Mouse (Mus musculus) heart, adult 2 months (tissue): ENCODE measurements around the gene Bend5. TPM values are rescaled to one million over a fixed set of nuclear protein-coding genes. Genes with fewer than 3 reads are reported as not detected.

ENCODE experiments used
- DNase-seq, 2 experiments: peaks; one replicate each; pipeline ENCODE4 v3.0.0; 2021
- H3K27ac ChIP-seq: fragments of 200-600 bp; 2 replicates; pipeline ENCODE4 v1.8.1; 2022
- H3K27me3 ChIP-seq: fragments of 200-500 bp; 2 replicates; pipeline ENCODE4 v1.6.1; 2012; ENCODE audit warnings: mild to moderate bottlenecking, low read length, inconsistent platforms, mixed read lengths; ENCODE audit not compliant: control insufficient read depth, insufficient read depth
- H3K36me3 ChIP-seq: fragments of 200-500 bp; 2 replicates; pipeline ENCODE4 v1.6.1; 2012; ENCODE audit warnings: low read length, inconsistent platforms; ENCODE audit not compliant: control insufficient read depth, insufficient read depth
- H3K4me1 ChIP-seq: fragments of 200-500 bp; 2 replicates; pipeline ENCODE4 v1.6.1; 2011; ENCODE audit warnings: low read length; ENCODE audit not compliant: control insufficient read depth, insufficient read depth
- H3K4me3 ChIP-seq: fragments of 200-600 bp; 2 replicates; pipeline ENCODE4 v1.8.1; 2022
- H3K79me2 ChIP-seq: fragments of 200-500 bp; replicated peaks from 2 replicates; pipeline ENCODE4 v1.6.1; 2012; ENCODE audit warnings: mild to moderate bottlenecking, inconsistent platforms, low read length, moderate library complexity, mixed read lengths; ENCODE audit not compliant: control insufficient read depth, insufficient read depth
- H3K9ac ChIP-seq: fragments of 200-500 bp; 2 replicates; pipeline ENCODE4 v1.6.1; 2012; ENCODE audit warnings: low read depth, mild to moderate bottlenecking, control low read depth, inconsistent platforms, low read length, mixed read lengths
- CTCF ChIP-seq: fragments of 200-600 bp; IDR thresholded peaks from 2 replicates; pipeline ENCODE4 v1.8.1; 2022; ENCODE audit warnings: antibody characterized with exemption, mild to moderate bottlenecking, moderate library complexity
- EP300 ChIP-seq: fragments of 200-500 bp; IDR thresholded peaks from 2 replicates; pipeline ENCODE4 v1.6.1; 2011; ENCODE audit warnings: low read depth, low read length, control low read depth; ENCODE audit not compliant: insufficient read depth
- POLR2A ChIP-seq: fragments of 200-500 bp; IDR thresholded peaks from 2 replicates; pipeline ENCODE4 v1.6.1; 2011; ENCODE audit warnings: mild to moderate bottlenecking, low read depth, low read length, control low read depth; ENCODE audit not compliant: insufficient read depth
- WGBS: fragments of 180-500 bp; shearing (Covaris S2); methylation state at CpG from one replicate; pipeline ENCODE4 v1.1.7; 2018; 5-methylcytosine and 5-hydroxymethylcytosine counted together
- intact Hi-C: fragments of 180-260 bp; cut with DNase I; formaldehyde crosslinking; loops from one replicate; pipeline ENCODE4 v1.15.1; 2025
- polyA plus RNA-seq: library from polyadenylated mRNA; depleted of rRNA; stranded (reverse); fragments of >200 nt; gene quantifications from 2 replicates; pipeline ENCODE4 v1.2.3, GENCODE M21; 2012
- total RNA-seq, 2 experiments: library from RNA; stranded (reverse); gene quantifications; 2 replicates each; pipeline ENCODE4 v1.2.3; 2021

Bend5 gene
- total and polyA plus RNA-seq, 3 experiments: 3.8 to 8.1 (median 5.4) TPM

GRCm38 (mm10) chr4:111451283-111451918 is 36.6 kb downstream of the Bend5 start:
- H3K4me3 ChIP-seq: no peak overlapping the region
- no peaks in the 10 kb centered on the region for H3K27me3 ChIP-seq
- TF ChIP-seq CTCF (no peak), POLR2A (no peak), EP300 (no peak)

GRCm38 (mm10) chr4:111452192-111452591 is 37.4 kb downstream of the Bend5 start:
- Histone ChIP-seq H3K36me3 (no peaks in the 10 kb centered on the region), H3K27me3 (no peaks in the 10 kb centered on the region), H3K27ac (no peak overlapping the region), H3K4me1 (peaks cover 6% of the 10 kb centered on the region), H3K79me2 (no peaks in the 10 kb centered on the region), H3K4me3 (no peak overlapping the region), H3K9ac (no peak overlapping the region)
- intact Hi-C loops: no loop called here
- DNase-seq: no peak
- TF ChIP-seq POLR2A: no peak
- TF ChIP-seq CTCF: no peak
- TF ChIP-seq EP300: no peak
- WGBS: 94% methylated on average over 5 of the region's 5 CpGs

More at GRCm38 (mm10) chr4:111451283-111451918, 36.6 kb downstream of the Bend5 start:
- Histone ChIP-seq H3K36me3 (no peaks in the 10 kb centered on the region), H3K79me2 (no peaks in the 10 kb centered on the region), H3K4me1 (peaks cover 6% of the 10 kb centered on the region), H3K27ac (no peak overlapping the region), H3K9ac (no peak overlapping the region)
- DNase-seq: peak in 1 of 2 experiments; percentile 27
- 42% methylated on average over 7 of the region's 7 CpGs for WGBS
- intact Hi-C loops: no loop called here

DNA sequence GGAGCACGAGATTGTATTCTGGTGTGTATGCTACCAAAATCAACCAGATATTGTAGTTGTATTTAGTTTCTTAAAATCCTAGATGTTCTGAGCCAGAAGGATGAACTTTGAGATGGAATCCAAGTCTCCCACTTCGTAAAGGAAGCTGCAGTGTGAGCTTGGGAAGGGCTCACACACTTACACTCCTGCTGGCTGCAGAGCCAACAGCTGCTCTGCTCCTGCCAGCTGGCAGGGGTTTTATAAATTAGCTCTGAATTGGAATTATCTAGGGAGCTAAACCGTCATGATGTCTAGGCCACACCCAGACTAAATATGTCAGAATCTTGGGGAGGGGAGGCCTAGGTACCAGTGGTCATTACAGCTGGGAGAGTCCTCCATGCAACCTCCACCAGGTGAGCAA is 38.5 kb downstream of the Bend5 start:
- intact Hi-C loops: no loop called here
- Histone ChIP-seq H3K79me2 (no peaks in the 10 kb centered on the region), H3K27ac (no peak overlapping the region), H3K36me3 (no peaks in the 10 kb centered on the region), H3K9ac (no peak overlapping the region), H3K27me3 (no peaks in the 10 kb centered on the region), H3K4me1 (peaks cover 6% of the 10 kb centered on the region), H3K4me3 (no peak overlapping the region)
- DNase-seq: peak in 1 of 2 experiments; percentile 15
- WGBS: 60% methylated on average over 3 of the region's 3 CpGs
- TF ChIP-seq CTCF (no peak), POLR2A (no peak), EP300 (no peak)

- H3K36me3 ChIP-seq: no peaks in the 10 kb centered on the region
- H3K9ac ChIP-seq: no peak overlapping the region
- peaks cover 6% of the 10 kb centered on the region for H3K4me1 ChIP-seq
- no peaks in the 10 kb centered on the region for H3K27me3 ChIP-seq
- no peak for TF ChIP-seq EP300
- TF ChIP-seq POLR2A: no peak
- no peak for TF ChIP-seq CTCF
- no peak for DNase-seq
- intact Hi-C loops: no loop called here
- no peak overlapping the region for H3K4me3 ChIP-seq
- no peaks in the 10 kb centered on the region for H3K79me2 ChIP-seq
- no peak overlapping the region for H3K27ac ChIP-seq
- WGBS: 89% methylated on average over 5 of the region's 5 CpGs
Measured at GRCm38 (mm10) chr4:111455621-111456020, 40.8 kb downstream of the Bend5 start.

DNA sequence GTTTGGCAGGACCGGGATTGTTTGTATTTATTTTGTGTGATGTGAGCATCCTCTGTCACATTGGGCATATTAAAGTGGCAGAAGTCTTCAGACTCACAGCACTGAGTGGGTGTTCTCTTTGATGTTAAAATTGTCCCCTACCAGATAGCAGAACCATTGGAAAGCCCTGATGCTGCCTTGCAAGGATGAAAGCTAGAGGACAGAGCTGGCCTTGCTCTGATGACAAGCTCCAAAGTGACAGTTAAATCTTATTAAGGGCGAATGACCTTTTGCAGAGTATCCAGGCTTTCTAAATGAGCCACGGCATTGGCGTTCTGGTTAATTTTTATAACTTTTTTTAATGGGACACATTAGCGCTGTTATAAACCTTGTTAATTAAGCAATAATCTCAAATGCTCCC is 42.8 kb downstream of the Bend5 start:
- Histone ChIP-seq H3K4me1 (no peaks in the 10 kb centered on the region), H3K36me3 (no peaks in the 10 kb centered on the region), H3K27me3 (no peaks in the 10 kb centered on the region), H3K27ac (no peak overlapping the region), H3K9ac (no peak overlapping the region), H3K79me2 (no peaks in the 10 kb centered on the region), H3K4me3 (no peak overlapping the region)
- TF ChIP-seq POLR2A: no peak
- no peak for TF ChIP-seq CTCF
- TF ChIP-seq EP300: no peak
- DNase-seq: no peak
- intact Hi-C loops: no loop called here
- WGBS: 91% methylated on average over 5 of the region's 5 CpGs

GRCm38 (mm10) chr4:111467293-111467773 is 52.5 kb downstream of the Bend5 start:
- H3K27me3 ChIP-seq: no peaks in the 10 kb centered on the region
- intact Hi-C loops: no loop called here
- no peak overlapping the region for H3K9ac ChIP-seq
- H3K36me3 ChIP-seq: no peaks in the 10 kb centered on the region
- no peak overlapping the region for H3K27ac ChIP-seq
- H3K4me3 ChIP-seq: no peak overlapping the region
- no peaks in the 10 kb centered on the region for H3K79me2 ChIP-seq
- DNase-seq: no peak
- no peak for TF ChIP-seq EP300
- no peak for TF ChIP-seq POLR2A
- TF ChIP-seq CTCF: no peak
- 78% methylated on average over 2 of the region's 2 CpGs for whole genome bisulfite sequencing
- H3K4me1 ChIP-seq: no peaks in the 10 kb centered on the region
